Mouse (Mus musculus): ENCODE results near the gene Ccdc106. TPM values are rescaled to one million over a fixed set of nuclear protein-coding genes. Genes with fewer than 3 reads are reported as not detected.

Gene Ccdc106
- polyA plus RNA-seq, 1 experiment from 2014 or later: 7.9 TPM

DNA sequence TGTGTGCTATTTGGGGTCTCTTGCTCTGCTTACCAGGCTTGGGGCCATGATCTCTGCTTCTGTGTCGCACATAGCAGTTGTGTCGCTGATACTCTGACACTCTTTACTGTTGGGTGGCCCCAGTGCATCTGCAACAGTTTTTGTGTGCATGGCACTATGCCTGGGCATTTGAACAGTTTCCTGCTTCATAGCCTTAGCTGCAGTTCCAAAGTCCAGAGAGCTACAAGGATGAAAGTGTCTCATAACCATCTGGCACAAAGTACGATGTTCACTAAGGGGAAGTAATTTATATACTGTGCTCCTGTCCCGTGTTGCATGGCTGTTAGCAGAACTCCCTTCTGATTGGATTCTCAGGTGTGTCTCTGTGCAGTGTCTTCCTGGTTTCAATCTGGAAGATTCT is 67.5 kb downstream of the Ccdc106 start:
- TF ChIP-seq CTCF (IDR thresholded peaks at IDR 0.05): no peak
- POLR2A ChIA-PET: interaction anchor here (0.6 kb wide), 1 partner anchor 25 kb away, joined by 3 read pairs; no protein-coding TSS in a partner anchor
- in situ Hi-C loops (cut with MboI; ENCODE audit: low pct_unique_long_range_greater_than_20kb): loop anchor here (25.0 kb wide), 1 partner anchor 926 kb away; the partner anchor contains the start of genes Cdc42ep5 and Leng9
- no peaks in the 10 kb centered on the region for H3K27me3 ChIP-seq
- DNase-seq (ENCODE audit: low read depth, low spot score) (no peak), ATAC-seq (no peak)
- CTCF ChIA-PET: no interaction called here

DNA sequence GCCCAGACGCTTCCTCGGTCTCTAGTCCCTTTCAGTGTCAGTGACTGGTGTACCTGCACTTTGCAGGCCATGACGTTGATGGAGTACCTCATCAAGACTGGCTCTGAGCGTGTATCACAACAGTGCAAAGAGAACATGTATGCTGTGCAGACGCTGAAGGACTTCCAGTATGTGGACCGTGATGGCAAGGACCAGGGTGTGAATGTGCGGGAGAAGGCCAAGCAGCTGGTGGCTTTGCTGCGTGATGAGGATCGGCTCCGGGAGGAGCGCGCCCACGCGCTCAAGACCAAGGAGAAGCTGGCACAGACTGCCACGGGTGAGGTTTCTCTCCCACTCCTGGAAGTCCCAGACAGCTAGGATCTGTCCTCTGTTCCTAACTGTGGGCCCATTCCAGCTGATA is 69.5 kb downstream of the Ccdc106 start:
- no peaks in the 10 kb centered on the region for H3K27me3 ChIP-seq
- in situ Hi-C loops (cut with MboI; ENCODE audit: low pct_unique_long_range_greater_than_20kb): loop anchor here (25.0 kb wide), 1 partner anchor 928 kb away; the partner anchor contains the start of genes Cdc42ep5 and Leng9
- DNase-seq (ENCODE audit: low read depth, low spot score) (no peak), ATAC-seq (no peak)
- ChIA-PET POLR2A (no interaction called here), CTCF (no interaction called here)
- no peak for TF ChIP-seq CTCF (IDR thresholded peaks at IDR 0.05)

DNA sequence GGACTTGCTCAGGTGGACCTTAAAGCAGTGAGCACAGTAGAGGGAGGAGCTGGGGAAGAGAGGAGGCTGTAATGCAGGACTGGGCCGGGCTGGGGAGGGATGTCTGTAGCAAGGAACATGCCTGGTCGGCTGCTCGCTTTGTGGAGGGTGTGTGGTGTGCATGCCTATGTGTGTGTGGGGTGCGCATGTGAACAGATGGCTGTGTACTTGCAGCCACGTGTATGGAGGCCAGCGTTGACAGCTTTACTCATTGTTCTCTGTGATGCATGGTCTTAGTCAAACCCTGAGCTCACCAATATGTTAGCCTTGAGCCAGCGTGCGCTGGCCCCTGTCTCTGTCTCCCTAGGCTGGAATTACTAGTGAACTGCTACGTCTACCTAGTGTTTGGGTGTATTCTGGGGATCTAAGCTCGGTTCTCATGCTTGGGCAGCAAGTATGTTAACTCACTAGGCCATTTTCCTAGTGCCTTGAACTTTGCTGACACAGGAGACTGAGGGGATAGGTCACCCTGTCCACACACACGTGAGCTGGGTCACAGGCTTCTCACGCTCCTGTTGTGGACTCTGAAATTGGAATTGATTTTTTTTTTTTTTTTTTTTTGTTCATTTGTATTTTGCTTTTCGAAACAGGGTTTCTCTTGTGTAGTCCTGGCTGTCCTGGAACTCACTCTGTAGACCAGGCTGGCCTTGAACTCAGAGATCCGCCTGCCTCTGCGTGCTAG is 70.8 kb downstream of the Ccdc106 start:
- DNase-seq (ENCODE audit: low read depth, low spot score) (no peak), ATAC-seq (no peak)
- in situ Hi-C loops (cut with MboI; ENCODE audit: low pct_unique_long_range_greater_than_20kb): loop anchor here (25.0 kb wide), 1 partner anchor 929 kb away; the partner anchor contains the start of genes Cdc42ep5 and Leng9
- ChIA-PET CTCF (interaction anchor here (0.8 to 1.0 kb wide), 2 partner anchors 8 to 9 kb away, joined by 3 read pairs; no protein-coding TSS in a partner anchor), POLR2A (no interaction called here)
- TF ChIP-seq CTCF (IDR thresholded peaks at IDR 0.05): no peak
- no peaks in the 10 kb centered on the region for H3K27me3 ChIP-seq

DNA sequence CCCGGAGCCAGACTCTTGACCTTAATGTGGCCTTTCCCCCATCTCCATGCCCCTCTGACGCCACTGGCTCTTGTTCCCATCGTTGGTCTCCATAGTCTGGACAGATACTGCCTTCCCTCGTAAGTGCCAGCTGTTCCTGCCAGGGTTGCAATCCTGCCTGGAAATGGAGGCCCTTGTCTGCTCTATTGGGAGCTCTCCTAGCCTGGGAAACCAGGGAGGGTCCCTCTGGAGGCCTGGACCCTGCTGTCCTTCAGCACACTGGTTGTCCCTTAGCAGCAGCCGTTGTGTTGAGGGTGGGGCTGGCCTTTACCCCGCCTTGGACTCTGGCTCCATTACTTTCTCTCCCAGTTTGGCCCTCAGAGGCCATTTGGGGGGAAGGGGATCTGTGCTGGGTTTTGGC is 72.0 kb downstream of the Ccdc106 start:
- POLR2A ChIA-PET: interaction anchor here (0.6 kb wide), 1 partner anchor 392 kb away, joined by 5 read pairs; no protein-coding TSS in a partner anchor
- in situ Hi-C loops (cut with MboI; ENCODE audit: low pct_unique_long_range_greater_than_20kb): loop anchor here (25.0 kb wide), 1 partner anchor 930 kb away; the partner anchor contains the start of genes Cdc42ep5 and Leng9
- no peak for TF ChIP-seq CTCF (IDR thresholded peaks at IDR 0.05)

DNA sequence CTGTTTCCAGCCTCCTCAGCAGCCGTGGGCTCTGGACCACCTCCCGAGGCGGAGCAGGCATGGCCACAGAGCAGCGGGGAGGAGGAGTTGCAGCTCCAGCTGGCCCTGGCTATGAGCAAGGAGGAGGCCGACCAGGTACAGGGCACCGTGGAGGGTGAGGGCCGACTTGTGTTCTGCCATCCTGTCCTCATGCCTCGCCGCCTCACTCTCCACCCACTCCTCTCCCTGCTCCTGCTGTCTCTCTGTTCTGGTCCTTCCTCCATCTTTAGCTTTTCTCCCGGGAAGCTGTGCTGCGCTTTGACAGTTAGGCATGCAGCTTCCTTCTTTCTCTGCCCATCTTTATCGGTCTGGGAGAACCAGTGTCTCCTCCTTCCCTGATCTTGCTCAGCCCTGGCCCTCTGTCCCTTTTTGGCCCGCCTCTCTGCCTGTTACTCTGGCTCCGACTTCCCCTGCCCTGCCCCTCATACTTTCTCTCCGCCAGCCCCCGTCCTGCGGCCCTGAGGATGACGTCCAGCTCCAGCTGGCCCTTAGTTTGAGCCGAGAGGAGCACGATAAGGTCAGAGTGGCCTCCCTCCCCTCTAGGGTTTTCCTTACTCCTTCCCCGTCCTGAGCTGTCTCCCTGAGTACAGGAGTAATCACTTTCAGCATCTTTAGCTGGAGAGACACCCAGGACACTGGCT is 72.6 kb downstream of the Ccdc106 start:
- H3K27me3 ChIP-seq: no peaks in the 10 kb centered on the region

More for the DNA sequence above, 72.0 kb downstream of the Ccdc106 start:
- H3K27me3 ChIP-seq: no peaks in the 10 kb centered on the region
- DNase-seq (ENCODE audit: low read depth, low spot score): no peak
- CTCF ChIA-PET: no interaction called here
- ATAC-seq: no peak

DNA sequence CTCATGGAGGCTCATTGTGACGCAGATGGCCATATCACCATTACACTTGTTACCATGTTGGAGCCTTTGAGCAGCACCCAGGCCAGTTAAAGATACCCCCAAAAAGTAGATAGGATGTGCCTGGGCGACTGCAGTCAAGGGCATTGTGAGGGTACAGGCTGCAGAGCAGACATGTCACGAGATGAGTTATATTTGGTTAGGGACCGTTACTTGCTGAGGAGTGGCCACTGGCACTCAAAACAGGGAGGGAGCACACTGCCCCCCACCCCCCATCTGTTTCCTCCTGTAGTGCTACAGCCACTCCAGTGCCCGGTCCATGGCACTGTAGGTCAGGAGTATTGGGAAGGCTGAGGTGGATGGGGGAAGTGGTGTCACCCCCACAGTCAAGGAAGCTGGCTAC is 78.4 kb downstream of the Ccdc106 start:
- CTCF ChIA-PET: no interaction called here
- ATAC-seq: no peak
- in situ Hi-C loops (cut with MboI; ENCODE audit: low pct_unique_long_range_greater_than_20kb): loop anchor here (25.0 kb wide), 1 partner anchor 936 kb away; the partner anchor contains the start of genes Cdc42ep5 and Leng9

More for the DNA sequence above, 72.6 kb downstream of the Ccdc106 start:
- no peak for TF ChIP-seq CTCF (IDR thresholded peaks at IDR 0.05)
- CTCF ChIA-PET: no interaction called here
- in situ Hi-C loops (cut with MboI; ENCODE audit: low pct_unique_long_range_greater_than_20kb): loop anchor here (25.0 kb wide), 1 partner anchor 931 kb away; the partner anchor contains the start of genes Cdc42ep5 and Leng9
- no peak for DNase-seq (ENCODE audit: low read depth, low spot score)
- POLR2A ChIA-PET: interaction anchor here (0.6 kb wide), 2 partner anchors 10 to 393 kb away, joined by 3 to 5 read pairs; no protein-coding TSS in a partner anchor
- no peak for ATAC-seq

DNA sequence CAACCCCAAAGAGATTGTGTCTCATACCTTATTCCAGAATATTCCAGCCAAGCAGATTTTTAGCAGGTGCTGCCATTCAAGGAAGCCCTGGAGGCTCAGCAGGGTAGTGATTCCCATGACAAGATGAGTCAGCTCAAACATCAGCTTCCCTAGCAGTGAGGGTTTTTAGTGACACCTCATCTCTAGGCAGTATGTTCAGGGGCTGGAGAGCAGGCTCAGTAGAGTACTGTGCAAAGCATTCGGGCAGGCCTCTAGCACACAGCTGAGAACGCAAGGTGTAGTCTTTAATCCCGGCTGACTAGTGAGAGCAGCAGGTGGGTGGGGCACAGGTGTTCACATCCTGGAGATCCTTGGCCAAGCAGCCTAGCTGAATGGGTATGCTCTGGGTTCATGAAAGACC is 79.4 kb downstream of the Ccdc106 start:
- POLR2A ChIA-PET: no interaction called here
- no peak for ATAC-seq
- no peak for TF ChIP-seq CTCF (IDR thresholded peaks at IDR 0.05)
- in situ Hi-C loops (cut with MboI; ENCODE audit: low pct_unique_long_range_greater_than_20kb): loop anchor here (25.0 kb wide), 1 partner anchor 937 kb away; the partner anchor contains the start of genes Cdc42ep5 and Leng9
- DNase-seq (ENCODE audit: low read depth, low spot score): no peak
- CTCF ChIA-PET: no interaction called here
- no peaks in the 10 kb centered on the region for H3K27me3 ChIP-seq

More for the DNA sequence above, 78.4 kb downstream of the Ccdc106 start:
- no peak for TF ChIP-seq CTCF (IDR thresholded peaks at IDR 0.05)
- no peaks in the 10 kb centered on the region for H3K27me3 ChIP-seq
- POLR2A ChIA-PET: no interaction called here
- no peak for DNase-seq (ENCODE audit: low read depth, low spot score)

DNA sequence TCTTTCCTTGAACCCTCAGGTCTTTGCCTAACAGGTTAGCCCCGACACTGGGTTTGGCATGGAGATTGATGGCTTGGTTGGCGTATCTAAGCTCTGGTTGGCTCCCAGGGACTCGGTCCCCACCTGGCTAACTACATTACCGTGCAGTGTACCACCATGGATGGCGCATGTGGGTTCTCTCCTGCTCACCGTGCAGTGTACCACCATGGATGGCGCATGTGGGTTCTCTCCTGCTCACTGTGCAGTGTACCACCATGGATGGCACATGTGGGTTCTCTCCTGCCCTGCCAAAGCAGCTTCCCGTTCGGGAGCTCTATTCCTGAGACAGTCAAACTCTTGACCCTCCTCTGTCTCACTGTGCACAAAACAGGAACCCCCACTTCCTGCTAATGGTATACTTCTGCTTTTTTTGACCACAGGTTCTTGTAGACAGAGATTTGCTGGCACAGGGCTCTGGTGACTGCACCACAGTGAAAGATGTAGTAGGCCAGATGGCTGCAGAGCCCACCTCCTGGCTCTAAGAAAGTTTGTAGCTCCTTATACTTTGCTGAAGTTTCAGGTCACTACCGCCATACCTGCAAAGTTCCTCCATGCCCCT is 80.8 kb downstream of the Ccdc106 start:
- ChIA-PET POLR2A (interaction anchor here (0.6 kb wide), 1 partner anchor 12 kb away, joined by 3 read pairs; no protein-coding TSS in a partner anchor), CTCF (no interaction called here)
- no peak for ATAC-seq
- in situ Hi-C loops (cut with MboI; ENCODE audit: low pct_unique_long_range_greater_than_20kb): no loop called here
- TF ChIP-seq CTCF (IDR thresholded peaks at IDR 0.05): no peak
- DNase-seq (ENCODE audit: low read depth, low spot score): no peak
- no peaks in the 10 kb centered on the region for H3K27me3 ChIP-seq

DNA sequence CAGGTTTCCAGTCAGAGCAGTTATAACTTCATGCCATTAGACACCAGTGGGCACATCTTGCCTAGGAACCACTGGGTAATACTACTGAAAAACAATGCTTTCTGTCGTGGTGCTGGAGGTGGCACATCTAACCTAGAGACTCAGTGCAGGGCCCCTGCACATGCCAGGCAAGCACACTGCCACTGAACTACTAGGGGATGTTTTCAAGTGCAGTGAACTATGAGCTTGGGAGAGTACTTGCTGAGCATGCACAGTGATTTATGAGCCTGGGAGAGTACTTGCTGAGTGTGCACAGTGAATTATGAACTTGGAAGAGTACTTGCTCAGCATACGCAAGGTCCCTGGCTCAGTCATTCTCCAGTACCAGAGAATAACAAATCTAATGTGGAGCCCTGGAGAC is 82.2 kb downstream of the Ccdc106 start:
- no peak for TF ChIP-seq CTCF (IDR thresholded peaks at IDR 0.05)
- CTCF ChIA-PET: no interaction called here
- DNase-seq (ENCODE audit: low read depth, low spot score) (no peak), ATAC-seq (no peak)
- H3K27me3 ChIP-seq: no peaks in the 10 kb centered on the region
- in situ Hi-C loops (cut with MboI; ENCODE audit: low pct_unique_long_range_greater_than_20kb): no loop called here
- POLR2A ChIA-PET: no interaction called here

DNA sequence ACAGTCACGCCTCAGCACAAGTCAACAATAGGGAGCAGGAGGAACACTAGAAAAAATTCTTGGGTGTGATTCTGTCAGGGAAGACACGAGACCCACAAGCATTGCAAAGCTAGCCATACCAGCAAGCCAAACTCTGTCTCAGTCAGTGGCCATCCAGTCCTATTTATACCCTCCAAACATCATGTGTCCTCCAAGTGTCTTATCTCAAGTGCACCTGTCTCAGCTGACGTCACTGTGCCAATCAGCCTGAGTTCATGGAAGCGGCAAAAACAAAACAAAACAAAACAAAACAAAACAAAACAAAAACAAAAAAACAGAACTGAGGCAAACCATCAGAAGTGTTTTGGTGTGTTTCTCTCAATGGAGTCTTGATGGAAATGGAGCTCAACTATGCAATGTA is 87.9 kb downstream of the Ccdc106 start:
- in situ Hi-C loops (cut with MboI; ENCODE audit: low pct_unique_long_range_greater_than_20kb): no loop called here
- POLR2A ChIA-PET: no interaction called here
- no peaks in the 10 kb centered on the region for H3K27me3 ChIP-seq
- CTCF ChIA-PET: no interaction called here
- DNase-seq (ENCODE audit: low read depth, low spot score) (no peak), ATAC-seq (no peak)
- TF ChIP-seq CTCF (IDR thresholded peaks at IDR 0.05): no peak
